Mouse (Mus musculus): ENCODE measurements around the gene Krtap15.

- TF ChIP-seq POLR2AphosphoS5 (IDR thresholded peaks at IDR 0.05; ENCODE audit: insufficient replicate concordance, low read depth, low read length) (no peak), CTCF (IDR thresholded peaks at IDR 0.05; ENCODE audit: low read depth, low read length) (no peak), GATA1 (IDR thresholded peaks at IDR 0.05; ENCODE audit: borderline replicate concordance, low read length) (no peak), TAL1 (conservative IDR thresholded peaks at IDR 0.05; ENCODE audit: low read depth, low read length) (no peak)
These were observed 6.2 kb downstream of the Krtap15 start, which contains the start of gene Krtap14 for GRCm38 (mm10) chr16:88826095-88826652.
